Mouse (Mus musculus): ENCODE measurements around the gene Odf3l2.

- peak; percentile 35 for TF ChIP-seq CTCF (IDR thresholded peaks at IDR 0.05)
- no peak for TF ChIP-seq EP300 (IDR thresholded peaks at IDR 0.05)
Measured at GRCm38 (mm10) chr10:79691986-79692548, 46.5 kb upstream of the Odf3l2 start.

All from lung, postnatal 0 days (tissue).